Comparison of ENCODE assay signal across 30 mouse cellular contexts in the genomic region with DNA sequence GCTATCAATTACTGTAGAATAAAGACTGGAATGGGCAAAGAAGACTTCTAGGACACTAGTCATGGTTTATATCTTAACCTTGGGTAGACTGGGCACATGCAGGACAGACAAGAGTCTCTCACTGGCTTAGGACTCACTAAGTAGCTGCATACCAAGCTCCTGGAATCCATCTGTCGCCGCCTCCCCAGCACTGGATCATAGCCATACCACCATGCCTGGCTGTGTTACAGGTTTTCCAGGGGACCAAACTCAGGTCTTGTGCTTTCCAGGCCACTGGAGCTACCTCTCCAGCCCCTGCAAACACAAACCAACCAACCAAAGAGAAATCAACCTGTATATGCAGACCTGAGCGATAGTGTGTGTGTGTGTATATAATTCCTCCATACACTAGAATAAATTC. TPM values are rescaled to one million over a fixed set of nuclear protein-coding genes. Genes with fewer than 3 reads are reported as not detected.
"Had no signal": no experiment of that assay in that cellular context is flagged by ENCODE, and none has a peak within 500 bp of the region (broad histone marks: within the 10 kb centered on the region; RNA-seq: fewer than 3 reads in every experiment).

No protein-coding gene starts in this region.

- H3K9me3 ChIP-seq: liver, embryonic 13.5 days; midbrain, embryonic 12.5 days; midbrain, embryonic 15.5 days; neural tube, embryonic 12.5 days; neural tube, embryonic 15.5 days had no signal

- H3K4me1 ChIP-seq: liver, embryonic 13.5 days; midbrain, embryonic 12.5 days; midbrain, embryonic 15.5 days; neural tube, embryonic 12.5 days; neural tube, embryonic 15.5 days had no signal

- H3K9ac ChIP-seq: liver, embryonic 13.5 days; midbrain, embryonic 12.5 days; midbrain, embryonic 15.5 days; neural tube, embryonic 12.5 days; neural tube, embryonic 15.5 days had no signal

- ATAC-seq: midbrain, embryonic 15.5 days had no signal

- H3K27ac ChIP-seq: left cerebral cortex, adult 2 months; liver, embryonic 13.5 days; macrophage; midbrain, embryonic 12.5 days; midbrain, embryonic 15.5 days; neural tube, embryonic 12.5 days; neural tube, embryonic 15.5 days; stomach, postnatal 0 days had no signal

- H3K27me3 ChIP-seq: midbrain, embryonic 15.5 days; neural tube, embryonic 12.5 days; neural tube, embryonic 15.5 days had no signal

- H3K4me2 ChIP-seq: liver, embryonic 13.5 days; midbrain, embryonic 12.5 days; midbrain, embryonic 15.5 days; neural tube, embryonic 12.5 days; neural tube, embryonic 15.5 days had no signal

- H3K36me3 ChIP-seq: liver, embryonic 13.5 days; midbrain, embryonic 12.5 days; midbrain, embryonic 15.5 days; neural tube, embryonic 12.5 days; neural tube, embryonic 15.5 days had no signal

- DNase-seq: kidney, postnatal 10 days; kidney, postnatal 36 days; layer of hippocampus, postnatal 36 days; liver, embryonic 13.5 days; lung, adult 2 months; lung, postnatal 14 days; right cerebral cortex, adult 18-20 months; right cerebral cortex, postnatal 14 days; right cerebral cortex, postnatal 4 days; thymus, adult 2 months; thymus, postnatal 14 days; thymus, postnatal 4 days had no signal

- H3K4me3 ChIP-seq: left cerebral cortex, adult 2 months; liver, embryonic 13.5 days; midbrain, embryonic 12.5 days; midbrain, embryonic 15.5 days; neural tube, embryonic 12.5 days; neural tube, embryonic 15.5 days had no signal

RNA-seq across cellular contexts. Expression of gene 4930447C04Rik, which starts 56.1 kb away (rescaled TPM):
- total RNA-seq: liver, adult 2 months had no signal
- polyA plus RNA-seq: liver, adult 2 months; lung, adult 2 months; macrophage; thymus, adult 2 months had no signal

RNA-seq across cellular contexts. Expression of gene Six6, which starts 57.0 kb away (rescaled TPM):
- total RNA-seq: layer of hippocampus, adult 8-10 months; layer of hippocampus, postnatal 10 days; layer of hippocampus, postnatal 36 days; left cerebral cortex, adult 2 months; left cerebral cortex, postnatal 10 days; left cerebral cortex, postnatal 36 days; liver, adult 2 months; megakaryocyte, adult 5-6 weeks had no signal
- polyA plus RNA-seq: limb, embryonic 11.5 days; limb, embryonic 14.5 days; liver, adult 2 months; liver, embryonic 13.5 days; liver, embryonic 16.5 days; lung, adult 2 months; lung, embryonic 16.5 days; macrophage; midbrain, embryonic 12.5 days; neural tube, embryonic 12.5 days; neural tube, embryonic 15.5 days; stomach, embryonic 14.5 days; stomach, postnatal 0 days; thymus, adult 2 months had no signal

RNA-seq across cellular contexts. Expression of gene Six1, which starts 57.0 kb away (rescaled TPM):
- polyA plus RNA-seq: liver, adult 2 months; macrophage; stomach, embryonic 14.5 days had no signal
